Mouse (Mus musculus): ENCODE results near the gene Gna13.

DNA sequence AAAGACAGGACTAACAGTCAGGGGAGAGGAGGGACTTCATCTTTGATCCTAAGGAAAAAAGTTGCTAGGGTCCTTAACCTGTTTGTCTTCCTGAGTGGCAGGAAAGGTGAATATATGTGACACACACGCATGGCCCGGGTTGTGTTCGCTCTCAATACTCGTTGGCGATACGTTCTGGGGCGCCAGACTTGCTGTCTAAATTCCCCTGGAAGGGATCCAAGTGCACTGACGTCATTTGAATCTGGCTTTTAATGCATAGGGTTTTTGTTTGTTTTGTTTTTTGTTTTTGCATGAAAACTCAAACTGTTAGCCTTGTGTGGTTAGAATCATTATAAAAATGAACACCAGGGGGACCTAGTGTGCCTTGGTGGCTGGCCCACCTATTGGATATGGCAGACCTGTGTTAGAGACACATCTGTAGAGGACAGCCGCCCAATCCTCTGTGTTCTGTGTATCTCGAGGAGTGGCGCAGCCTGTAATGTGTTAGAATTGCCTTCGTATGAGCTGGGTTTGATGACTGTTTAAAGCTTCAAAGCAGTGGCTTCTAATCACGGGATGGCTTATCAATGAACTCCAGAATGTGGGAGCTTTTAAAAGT is 82.9 kb downstream of the Gna13 start:
- no peak for TF ChIP-seq POLR2A (IDR thresholded peaks at IDR 0.05; ENCODE audit: low read depth, low read length)
- peak; percentile 41 to 98 for TF ChIP-seq CTCF (conservative IDR thresholded peaks at IDR 0.05 in 1 of 2, IDR thresholded peaks at IDR 0.05 in 1 of 2; ENCODE audit: low read depth in 2 of 2, low read length in 2 of 2)
- TF ChIP-seq BHLHE40 (IDR thresholded peaks at IDR 0.05; ENCODE audit: low read depth, low read length): no peak
- peak; percentile 75 for TF ChIP-seq MYC (IDR thresholded peaks at IDR 0.05; ENCODE audit: low read depth, low read length)
- TF ChIP-seq ELF1 (IDR thresholded peaks at IDR 0.05; ENCODE audit: low read depth, low read length): no peak
- no peak for TF ChIP-seq EP300 (IDR thresholded peaks at IDR 0.05; ENCODE audit: low read length)
- TF ChIP-seq GABPA (IDR thresholded peaks at IDR 0.05; ENCODE audit: insufficient replicate concordance, low read depth, low read length): no peak
- no peak for TF ChIP-seq TCF12 (IDR thresholded peaks at IDR 0.05; ENCODE audit: low read depth, low read length)
- TF ChIP-seq UBTF (IDR thresholded peaks at IDR 0.05; ENCODE audit: low read depth, low read length): no peak

Measured in CH12.LX (cell line).